Mouse (Mus musculus): ENCODE measurements around the gene Tnrc6b. TPM values are rescaled to one million over a fixed set of nuclear protein-coding genes. Genes with fewer than 3 reads are reported as not detected.

Tnrc6b gene
- 40.9 and 43.5 TPM in 2 replicates for total RNA-seq (2017)

DNA sequence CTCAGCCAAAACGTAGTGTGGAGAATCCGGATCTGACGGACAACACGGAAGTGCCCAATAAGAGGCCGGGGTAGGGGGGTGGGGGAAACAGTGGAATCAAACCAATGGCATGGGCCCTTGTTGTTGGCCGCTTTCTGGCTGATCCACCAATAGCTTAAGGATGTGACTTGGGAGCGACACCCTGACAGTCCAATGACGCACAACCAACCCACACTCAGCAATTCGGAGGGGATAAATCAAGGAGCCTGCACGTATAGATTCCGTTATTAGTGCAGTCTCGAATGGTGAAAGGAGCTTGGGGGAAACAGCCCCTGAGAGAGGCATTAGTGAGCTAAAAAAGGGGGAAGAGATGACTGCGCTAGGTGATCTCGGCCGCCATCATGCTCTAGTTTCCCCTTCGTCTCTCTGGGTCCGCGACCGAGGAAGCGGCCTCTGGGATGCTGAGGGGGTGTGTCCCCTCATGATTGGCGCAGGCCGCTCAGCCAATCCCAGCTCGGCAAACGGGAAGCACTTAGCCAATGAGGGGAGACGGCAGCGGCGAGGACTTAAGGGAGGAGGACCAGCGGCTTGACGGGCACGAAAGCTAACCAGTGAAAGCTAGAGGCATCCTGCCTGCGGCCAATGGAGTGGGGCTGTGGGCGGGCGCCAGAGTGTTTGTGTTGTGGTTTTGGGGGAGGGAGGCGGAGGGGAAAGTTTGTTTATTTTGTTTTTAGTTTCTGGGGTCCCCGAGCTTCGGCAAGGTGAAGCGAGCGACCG is at the start of gene Tnrc6b:
Gene Tnrc6b, plus strand, starts transcription at position 706 of the 756 bp plus-strand sequence.
- ATAC-seq (replicated peaks in 1 of 2; ENCODE audit: insufficient read depth in 1 of 2, low FRiP score in 2 of 2, low TSS enrichment in 1 of 2, low read depth in 1 of 2, poor library complexity in 2 of 2, severe bottlenecking in 2 of 2): peak; percentile 95 to 96

DNA sequence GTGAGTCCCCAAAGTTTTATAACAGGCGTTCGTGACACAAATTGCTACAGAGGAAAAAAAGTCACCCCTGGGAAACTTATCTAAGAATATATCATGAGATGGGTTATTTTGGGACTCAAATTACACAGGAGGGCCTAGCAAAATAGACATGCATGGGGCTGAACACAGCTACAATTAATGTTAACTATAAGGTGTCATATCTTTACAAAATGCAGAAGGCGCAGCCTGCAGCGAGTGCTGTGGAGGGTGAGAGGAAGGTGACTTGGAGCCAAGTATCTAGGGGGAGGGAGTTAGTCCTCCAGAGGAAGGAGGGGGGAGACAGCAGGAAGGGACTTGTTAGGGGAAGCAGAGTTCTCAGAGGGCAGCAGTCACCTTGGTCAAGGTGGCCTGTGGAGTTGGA is 46.7 kb upstream of the Tnrc6b start:
- ATAC-seq (replicated peaks in 1 of 2; ENCODE audit: insufficient read depth in 1 of 2, low FRiP score in 2 of 2, low TSS enrichment in 1 of 2, low read depth in 1 of 2, poor library complexity in 2 of 2, severe bottlenecking in 2 of 2): no peak; a peak in 1 of 4 replicates

DNA sequence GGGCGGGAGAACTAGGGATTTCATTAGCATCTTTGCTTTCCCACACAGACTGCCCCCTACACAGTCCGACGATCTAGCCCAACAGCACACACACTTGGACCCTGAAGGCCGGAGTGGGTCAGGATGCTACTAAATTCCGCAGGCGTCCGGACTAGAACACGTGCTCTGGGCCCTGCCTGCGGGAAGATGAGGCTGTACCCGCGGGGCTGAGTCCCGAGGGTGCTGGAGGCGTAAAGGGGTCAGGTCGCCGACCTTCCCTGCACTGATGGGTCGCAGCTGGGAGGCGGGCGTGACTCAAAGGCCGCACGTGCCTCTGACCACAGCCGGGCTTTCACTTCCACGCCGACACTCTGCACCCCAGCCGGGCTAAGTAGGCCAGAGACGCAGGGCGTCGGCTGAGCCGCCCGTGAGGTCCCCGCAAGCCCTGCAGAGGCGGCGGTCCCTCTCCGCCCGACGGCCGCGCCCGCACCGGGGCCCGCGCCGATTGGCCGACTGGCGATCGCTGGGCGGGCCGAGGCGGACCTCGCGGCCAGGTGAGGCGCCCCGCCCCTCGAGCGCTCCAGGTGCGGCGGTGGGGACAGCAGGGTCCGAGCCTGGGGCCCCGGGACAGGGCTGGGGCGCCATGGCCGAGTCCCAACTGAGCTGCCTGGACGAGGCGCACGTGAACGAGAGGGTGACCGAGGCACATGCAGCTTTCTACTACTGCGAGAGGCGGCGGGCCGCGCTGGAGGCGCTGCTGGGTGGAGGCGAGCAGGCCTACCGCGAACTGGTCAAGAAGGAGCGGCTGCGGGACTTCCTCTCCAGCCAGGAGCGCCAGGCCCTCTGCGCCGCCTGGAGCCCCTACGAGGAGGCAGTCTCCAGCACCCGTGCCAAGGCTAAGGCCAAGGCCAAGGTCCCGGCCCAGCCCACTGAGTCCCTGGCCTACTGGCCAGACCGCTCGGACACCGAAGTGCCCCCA is 39.5 kb upstream of the Tnrc6b start, which contains the start of gene Fam83f:
Gene Fam83f, plus strand, starts transcription at position 553 of the 958 bp plus-strand sequence.
- ATAC-seq (replicated peaks in 1 of 2; ENCODE audit: insufficient read depth in 1 of 2, low FRiP score in 2 of 2, low TSS enrichment in 1 of 2, low read depth in 1 of 2, poor library complexity in 2 of 2, severe bottlenecking in 2 of 2): peak; percentile 22 to 56; a peak in 3 of 4 replicates

DNA sequence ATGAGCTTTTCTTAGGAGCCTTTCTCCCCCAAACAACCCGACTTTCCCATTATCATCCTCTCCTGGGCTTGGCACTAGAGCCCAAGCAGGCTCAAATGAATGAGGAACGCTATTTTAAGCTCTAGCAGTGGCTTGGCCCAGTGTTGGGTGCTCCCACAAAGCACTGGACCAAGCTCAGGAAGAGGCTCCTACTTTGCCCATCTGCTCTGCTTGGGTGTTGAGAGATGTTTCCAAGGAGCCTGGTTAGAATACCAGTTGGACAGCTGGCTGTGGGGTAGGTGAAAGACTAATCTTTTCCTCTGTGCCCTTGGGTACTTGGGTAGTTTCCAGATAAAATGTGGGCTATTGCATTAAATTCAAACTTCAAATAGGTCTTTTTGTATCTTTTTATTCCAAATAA is 38.3 kb upstream of the Tnrc6b start:
- no peak for ATAC-seq (replicated peaks in 1 of 2; ENCODE audit: insufficient read depth in 1 of 2, low FRiP score in 2 of 2, low TSS enrichment in 1 of 2, low read depth in 1 of 2, poor library complexity in 2 of 2, severe bottlenecking in 2 of 2)

DNA sequence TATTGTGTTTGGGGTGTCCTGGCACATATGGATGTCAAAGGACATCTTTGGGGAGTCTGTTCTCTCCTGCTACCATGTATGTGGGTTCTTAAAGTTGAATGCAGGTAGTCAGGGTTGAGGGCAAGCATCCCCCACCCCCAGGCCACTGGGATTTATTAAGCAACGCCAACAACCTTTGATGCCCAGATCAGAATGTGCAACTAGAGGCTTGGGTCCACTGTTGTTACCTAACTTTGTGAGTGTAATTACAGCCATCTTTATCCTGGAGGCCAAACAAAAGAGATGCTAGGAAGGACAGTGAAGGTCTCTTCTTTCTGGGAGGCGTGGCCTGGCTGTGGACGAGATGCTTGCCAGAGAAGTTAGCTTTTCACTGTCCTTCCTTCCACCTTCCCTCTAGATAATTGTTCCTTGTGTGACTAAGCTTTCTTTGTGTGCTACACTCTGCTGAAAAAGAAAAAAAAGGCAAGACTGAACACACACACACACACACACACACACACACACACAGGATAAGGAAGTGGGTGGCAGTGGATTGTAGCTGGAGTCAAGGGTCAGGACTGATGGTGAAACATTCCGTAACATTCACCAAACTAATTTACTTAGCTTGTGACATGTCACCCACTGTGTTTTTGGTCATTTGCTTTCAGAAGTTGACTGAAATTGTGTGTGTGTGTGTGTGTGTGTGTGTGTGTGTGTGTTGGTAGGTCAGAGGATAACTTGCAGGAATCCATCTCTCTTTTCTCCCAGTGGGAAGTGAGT is 37.6 kb upstream of the Tnrc6b start:
- no peak; a peak in 1 of 4 replicates for ATAC-seq (replicated peaks in 1 of 2; ENCODE audit: insufficient read depth in 1 of 2, low FRiP score in 2 of 2, low TSS enrichment in 1 of 2, low read depth in 1 of 2, poor library complexity in 2 of 2, severe bottlenecking in 2 of 2)

DNA sequence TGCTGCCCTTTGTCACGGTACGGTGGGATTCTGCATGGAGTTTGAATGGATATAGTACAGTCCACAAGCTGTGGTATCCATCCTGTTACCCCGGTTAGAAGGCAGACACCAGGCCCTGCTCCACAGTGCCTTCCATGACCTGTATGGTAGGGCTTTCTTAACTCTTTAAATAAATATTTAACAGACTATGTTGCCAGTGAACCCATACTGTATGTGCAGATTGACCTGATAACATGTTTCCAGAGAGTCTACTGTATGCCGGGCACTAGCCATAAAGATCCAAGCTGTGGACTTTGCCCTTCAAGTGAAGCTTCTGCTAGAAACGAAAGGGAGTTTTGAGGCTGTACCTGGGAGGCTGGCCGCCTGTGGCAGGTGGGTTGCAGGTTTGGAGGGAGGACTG is 36.4 kb upstream of the Tnrc6b start:
- no peak for ATAC-seq (replicated peaks in 1 of 2; ENCODE audit: insufficient read depth in 1 of 2, low FRiP score in 2 of 2, low TSS enrichment in 1 of 2, low read depth in 1 of 2, poor library complexity in 2 of 2, severe bottlenecking in 2 of 2)

DNA sequence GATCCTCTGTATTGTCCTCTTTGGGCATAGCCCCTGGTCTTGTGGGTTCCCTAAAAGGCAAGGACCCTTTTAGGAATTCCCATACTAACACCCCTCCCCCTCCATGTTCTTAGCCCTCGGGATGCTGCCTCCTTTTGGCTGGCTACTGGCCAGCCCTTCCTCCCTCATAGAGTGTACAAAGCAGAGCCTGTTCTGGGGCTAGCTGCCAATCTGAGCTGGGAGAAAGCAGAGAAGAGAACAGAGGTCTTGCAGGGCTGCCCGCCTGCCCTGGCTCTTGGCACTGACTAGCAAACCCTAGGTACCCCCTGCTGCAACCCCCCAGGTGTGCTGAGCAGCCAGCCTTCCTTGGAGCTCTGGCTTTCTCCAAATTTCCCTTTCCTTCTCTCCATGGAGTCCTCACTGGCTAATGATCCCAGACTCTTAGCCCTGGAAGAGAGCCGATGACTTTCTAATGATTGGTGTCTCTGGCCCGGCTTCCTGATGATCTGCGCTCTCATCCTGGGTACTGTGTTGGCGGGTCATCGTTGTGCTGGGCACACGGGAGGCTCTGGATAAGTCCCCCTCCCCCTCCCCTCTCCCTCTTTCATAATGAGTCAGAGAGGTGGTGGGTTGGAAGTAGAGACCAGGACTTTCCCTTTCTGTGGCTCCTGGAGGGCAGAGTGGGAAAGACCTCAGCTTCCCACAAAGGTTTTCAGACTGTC is 31.4 kb upstream of the Tnrc6b start:
- no peak for ATAC-seq (replicated peaks in 1 of 2; ENCODE audit: insufficient read depth in 1 of 2, low FRiP score in 2 of 2, low TSS enrichment in 1 of 2, low read depth in 1 of 2, poor library complexity in 2 of 2, severe bottlenecking in 2 of 2)

DNA sequence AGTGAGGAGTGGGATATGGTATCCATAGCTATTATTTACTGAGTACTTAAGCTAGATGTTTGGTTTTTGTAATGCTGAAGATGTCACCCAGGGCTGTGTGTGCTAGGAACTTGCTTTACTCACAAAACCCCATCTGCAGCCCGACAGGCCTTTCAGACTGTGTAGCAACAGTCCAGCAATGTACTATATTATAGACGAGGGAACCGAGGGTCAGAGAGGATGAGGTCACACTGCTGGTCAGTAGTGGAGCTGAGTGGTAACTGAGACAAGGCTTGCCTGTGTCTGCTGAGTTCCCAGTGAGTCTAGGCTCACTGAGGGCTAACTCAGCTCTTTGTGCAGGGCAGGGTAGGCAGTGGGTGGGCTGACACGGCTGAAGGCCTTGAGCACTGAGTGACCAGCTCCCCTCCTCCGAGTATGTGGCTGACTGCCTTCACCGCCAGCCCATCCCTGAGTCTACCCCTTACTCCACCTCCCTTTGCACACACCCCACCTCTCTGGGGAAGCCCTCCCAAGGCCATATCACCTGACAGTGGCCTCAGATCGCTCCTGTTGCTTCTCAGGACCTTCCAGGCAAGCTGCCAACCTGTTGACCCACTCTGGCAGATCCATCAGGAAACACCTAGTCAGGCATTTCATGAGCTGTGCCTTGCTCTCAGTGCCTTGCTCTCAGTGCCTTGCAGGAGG is 30.6 kb upstream of the Tnrc6b start:
- ATAC-seq (replicated peaks in 1 of 2; ENCODE audit: insufficient read depth in 1 of 2, low FRiP score in 2 of 2, low TSS enrichment in 1 of 2, low read depth in 1 of 2, poor library complexity in 2 of 2, severe bottlenecking in 2 of 2): no peak

DNA sequence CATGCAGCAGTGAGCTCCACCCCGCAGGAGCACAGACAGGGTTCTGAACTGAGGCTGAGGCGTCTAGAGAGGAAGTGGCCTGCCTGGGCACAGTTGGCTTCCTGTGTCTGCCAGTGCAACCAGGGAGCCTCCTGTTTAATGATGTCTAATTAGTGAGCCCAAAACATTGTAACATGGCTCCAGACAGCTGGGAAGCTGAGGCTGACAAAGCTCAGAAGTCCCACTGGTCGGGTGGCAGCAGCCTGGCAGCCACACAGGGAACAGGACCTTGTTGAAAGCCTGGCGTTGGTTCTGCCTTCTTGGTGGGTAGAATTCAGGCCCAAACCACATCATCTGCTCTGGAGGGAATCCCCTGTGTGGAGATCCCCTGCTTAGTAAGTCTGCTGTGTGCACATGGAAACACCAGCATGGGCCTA is 29.6 kb upstream of the Tnrc6b start:
- peak; percentile 38 to 68; a peak in 3 of 4 replicates for ATAC-seq (replicated peaks in 1 of 2; ENCODE audit: insufficient read depth in 1 of 2, low FRiP score in 2 of 2, low TSS enrichment in 1 of 2, low read depth in 1 of 2, poor library complexity in 2 of 2, severe bottlenecking in 2 of 2)

DNA sequence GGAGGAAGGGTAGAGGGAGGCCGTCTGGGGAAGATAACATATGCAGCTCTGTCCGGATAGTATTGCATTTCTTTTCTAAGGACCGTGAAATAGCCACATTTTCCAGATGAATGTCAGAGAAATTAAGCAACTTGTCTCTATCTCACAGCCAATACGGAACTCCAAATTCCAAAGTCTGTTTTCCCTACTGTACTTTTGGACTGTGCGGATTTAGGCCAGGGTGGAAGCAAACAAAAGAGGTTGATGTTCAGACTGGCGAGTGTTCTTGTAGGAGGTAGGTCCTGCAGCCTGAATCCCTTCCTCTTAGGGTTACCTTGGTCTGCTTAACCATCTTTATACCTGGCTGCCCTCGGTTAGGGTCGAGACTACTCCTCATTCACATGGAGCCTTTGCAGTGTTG is 28.8 kb upstream of the Tnrc6b start:
- no peak for ATAC-seq (replicated peaks in 1 of 2; ENCODE audit: insufficient read depth in 1 of 2, low FRiP score in 2 of 2, low TSS enrichment in 1 of 2, low read depth in 1 of 2, poor library complexity in 2 of 2, severe bottlenecking in 2 of 2)

DNA sequence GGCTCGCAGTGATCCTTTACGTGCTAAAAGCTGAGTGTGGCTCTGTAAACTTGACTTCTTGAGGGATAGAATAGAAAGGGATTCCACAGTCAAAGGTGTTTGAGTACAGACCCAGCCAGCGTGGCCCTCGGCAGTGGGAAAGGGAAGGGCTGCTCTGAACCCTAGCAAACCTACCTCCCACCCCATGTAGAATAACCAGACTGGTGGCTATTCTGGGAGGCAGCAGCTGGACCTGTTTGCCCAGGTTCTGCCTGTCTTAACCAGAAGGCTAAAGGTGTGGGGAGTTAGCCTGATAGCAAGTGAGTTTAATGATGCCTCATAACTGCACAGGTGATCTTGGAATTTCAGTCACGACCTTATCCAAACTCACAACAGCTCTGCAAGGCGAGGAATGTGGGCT is 28.0 kb upstream of the Tnrc6b start:
- ATAC-seq (replicated peaks in 1 of 2; ENCODE audit: insufficient read depth in 1 of 2, low FRiP score in 2 of 2, low TSS enrichment in 1 of 2, low read depth in 1 of 2, poor library complexity in 2 of 2, severe bottlenecking in 2 of 2): no peak

DNA sequence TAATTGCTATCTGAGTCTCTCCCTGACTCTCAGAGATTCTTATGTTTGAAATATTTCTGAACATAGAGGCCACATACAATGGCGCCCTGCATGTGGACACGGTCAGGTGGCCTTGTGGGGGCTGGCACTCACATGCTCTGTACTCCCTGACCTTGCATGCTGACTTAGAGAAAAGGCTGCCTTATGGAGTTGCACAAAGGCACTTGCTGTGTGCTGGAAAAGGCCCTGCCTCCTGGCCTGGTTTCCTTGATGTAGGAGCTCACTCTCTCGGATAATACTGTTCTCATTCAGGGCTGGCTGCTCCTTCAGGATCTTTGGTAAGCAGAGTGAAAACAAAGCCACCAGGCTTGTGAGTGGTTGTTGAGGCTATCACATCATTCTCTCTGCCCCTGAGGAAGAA is 27.1 kb upstream of the Tnrc6b start:
- ATAC-seq (replicated peaks in 1 of 2; ENCODE audit: insufficient read depth in 1 of 2, low FRiP score in 2 of 2, low TSS enrichment in 1 of 2, low read depth in 1 of 2, poor library complexity in 2 of 2, severe bottlenecking in 2 of 2): no peak

DNA sequence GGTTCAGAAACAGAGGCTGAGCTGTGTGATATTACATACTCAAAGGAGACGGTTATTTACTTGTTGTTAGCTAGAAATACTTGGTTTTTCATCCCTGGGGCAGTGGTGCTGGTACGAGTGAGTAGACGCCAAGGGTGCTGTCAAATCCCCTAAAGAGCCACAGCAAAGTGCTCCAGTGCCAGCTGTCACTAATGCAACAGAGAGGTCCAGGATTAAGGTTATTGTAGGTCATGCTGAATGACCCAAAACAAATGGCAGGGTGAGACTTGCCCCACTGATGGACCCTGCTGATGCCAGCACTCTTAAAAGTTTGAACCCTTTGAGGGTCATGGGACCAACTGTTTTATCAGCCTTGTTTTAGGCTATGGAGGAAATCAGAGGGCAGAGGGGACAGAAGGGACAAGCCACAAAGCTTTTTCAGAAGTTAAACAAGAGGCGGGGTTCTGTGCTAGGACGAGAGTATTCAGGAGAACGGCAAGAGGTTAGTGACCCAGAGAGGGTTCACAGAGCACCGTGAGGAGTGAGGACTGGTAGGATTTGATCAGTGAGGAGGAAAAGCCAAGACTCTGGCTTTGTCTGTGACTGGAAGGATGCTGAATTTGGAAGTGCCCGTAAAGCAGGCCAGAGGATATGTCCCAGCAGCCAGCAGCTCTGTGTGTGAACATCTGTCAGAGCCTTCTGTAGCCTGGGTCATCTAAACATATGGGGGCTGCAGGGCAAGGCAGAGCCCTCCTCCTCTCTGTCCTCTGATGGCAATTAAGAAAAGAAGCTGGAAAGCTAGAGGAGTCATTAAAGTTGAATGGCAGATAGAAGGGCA is 26.1 kb upstream of the Tnrc6b start:
- no peak for ATAC-seq (replicated peaks in 1 of 2; ENCODE audit: insufficient read depth in 1 of 2, low FRiP score in 2 of 2, low TSS enrichment in 1 of 2, low read depth in 1 of 2, poor library complexity in 2 of 2, severe bottlenecking in 2 of 2)

DNA sequence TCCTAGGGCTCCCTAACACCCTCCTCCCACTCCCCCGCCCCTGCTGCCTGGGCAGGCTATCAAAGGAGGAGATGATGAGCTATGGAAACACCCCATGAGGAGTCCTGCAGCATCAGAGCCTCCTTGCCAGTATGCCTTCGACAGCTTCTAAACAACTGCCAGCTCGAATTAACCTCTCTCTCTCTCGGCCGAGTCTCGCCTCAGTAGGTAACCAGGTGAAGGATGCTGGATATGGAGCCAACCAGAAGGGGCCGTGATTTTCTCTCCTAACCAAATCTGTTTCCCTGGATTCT is 25.6 kb upstream of the Tnrc6b start:
- no peak for ATAC-seq (replicated peaks in 1 of 2; ENCODE audit: insufficient read depth in 1 of 2, low FRiP score in 2 of 2, low TSS enrichment in 1 of 2, low read depth in 1 of 2, poor library complexity in 2 of 2, severe bottlenecking in 2 of 2)

DNA sequence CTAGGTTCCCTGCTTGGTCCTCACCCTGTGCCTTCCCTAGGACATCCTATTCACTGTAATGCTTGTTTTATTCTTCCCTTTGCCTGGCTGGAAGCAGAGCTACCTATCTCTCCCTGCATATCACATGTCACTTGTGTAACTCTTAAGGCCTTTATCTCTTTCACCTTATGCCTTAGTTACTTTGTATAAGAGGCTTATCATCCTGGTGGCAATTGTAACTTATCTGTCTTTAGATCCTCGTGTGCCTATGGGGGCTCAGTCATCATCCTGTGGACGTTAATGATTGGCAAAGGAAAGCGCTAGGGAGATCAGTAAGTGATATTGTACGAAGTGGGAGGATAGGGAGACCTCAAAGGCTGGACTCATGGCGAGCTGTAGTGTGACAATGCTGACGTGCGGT is 22.6 kb upstream of the Tnrc6b start:
- no peak for ATAC-seq (replicated peaks in 1 of 2; ENCODE audit: insufficient read depth in 1 of 2, low FRiP score in 2 of 2, low TSS enrichment in 1 of 2, low read depth in 1 of 2, poor library complexity in 2 of 2, severe bottlenecking in 2 of 2)

DNA sequence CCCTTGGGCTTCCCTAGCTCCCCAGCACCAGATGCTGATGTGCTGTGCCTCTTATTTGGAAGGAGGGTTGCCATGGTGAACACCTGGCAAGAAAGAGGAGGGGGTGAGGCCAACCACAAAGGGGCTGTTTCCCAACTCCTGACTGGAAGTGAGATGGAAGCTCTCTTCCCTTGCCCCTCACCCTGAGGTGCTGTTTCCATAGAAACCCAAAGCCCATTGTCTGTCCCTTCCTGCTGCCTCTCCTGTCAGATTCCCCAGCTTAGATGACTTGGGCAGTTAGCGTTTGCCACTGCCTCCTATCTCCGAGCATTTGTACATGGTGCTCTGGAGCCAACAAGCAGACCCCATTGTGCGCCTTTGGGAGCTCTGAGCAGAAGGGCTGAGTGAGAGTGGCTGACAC is 17.6 kb upstream of the Tnrc6b start:
- no peak for ATAC-seq (replicated peaks in 1 of 2; ENCODE audit: insufficient read depth in 1 of 2, low FRiP score in 2 of 2, low TSS enrichment in 1 of 2, low read depth in 1 of 2, poor library complexity in 2 of 2, severe bottlenecking in 2 of 2)
